Mouse (Mus musculus) megakaryocyte, embryonic 14.5 days (primary cell): ENCODE results near the gene Dnah17.

ENCODE experiments used
- FLI1 ChIP-seq: IDR thresholded peaks from 2 replicates; pipeline ENCODE4 v1.6.1; 2012; ENCODE audit warnings: low read length, inconsistent platforms, mixed read lengths
- GATA1 ChIP-seq: IDR thresholded peaks from 3 replicates; pipeline ENCODE4 v1.6.1; 2012; ENCODE audit warnings: mixed read lengths, low read length, inconsistent platforms, borderline replicate concordance

GRCm38 (mm10) chr11:118024111-118024510 lies 106.3 kb downstream of the Dnah17 start:
- TF ChIP-seq GATA1 (no peak), FLI1 (no peak)
